Mouse (Mus musculus): ENCODE results near the gene Fancc. TPM values are rescaled to one million over a fixed set of nuclear protein-coding genes. Genes with fewer than 3 reads are reported as not detected.

Fancc gene
- polyA plus RNA-seq, 1 experiment from 2014 or later: 18.1 TPM

DNA sequence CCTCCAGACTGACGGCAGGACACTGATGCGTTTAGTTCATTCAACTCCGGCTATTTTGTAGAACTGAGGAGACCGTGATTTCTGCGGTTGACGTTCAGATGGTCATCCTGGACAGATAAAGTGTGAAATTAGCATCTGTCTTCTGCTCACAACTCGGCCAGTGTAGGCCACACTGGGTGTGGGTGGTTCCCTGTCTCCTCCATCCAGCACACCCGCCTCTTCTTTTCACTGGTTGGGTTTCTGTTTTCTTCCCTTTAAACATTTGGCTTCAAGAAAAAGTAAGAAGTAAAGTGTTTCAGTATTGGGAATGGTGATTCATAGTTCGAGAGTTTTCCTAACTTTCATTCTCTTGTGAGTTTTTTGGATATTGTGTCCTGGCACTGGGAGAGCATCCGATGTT, 248.8 kb downstream of the Fancc start:
- H3K9ac ChIP-seq (replicated peaks; ENCODE audit: low read length): no peak overlapping the region
- no peaks in the 10 kb centered on the region for H3K27me3 ChIP-seq (ENCODE audit: control insufficient read depth, insufficient read depth, low read length)
- no peak overlapping the region for H3K4me2 ChIP-seq (ENCODE audit: low read length)
- H3K9me3 ChIP-seq (ENCODE audit: control insufficient read depth, low read length): no peaks in the 10 kb centered on the region
- H3K27ac ChIP-seq (replicated peaks; ENCODE audit: low read depth, low read length): no peak overlapping the region
- DNase-seq: no peak
- H3K4me1 ChIP-seq (ENCODE audit: control insufficient read depth, insufficient read depth, low read length): peaks cover 7% of the 10 kb centered on the region; the same call in 1 of the 2 replicates
- no peak for ATAC-seq (ENCODE audit: low FRiP score, low TSS enrichment)
- H3K4me3 ChIP-seq (replicated peaks; ENCODE audit: low read depth, low read length): no peak overlapping the region
- no peaks in the 10 kb centered on the region for H3K36me3 ChIP-seq (ENCODE audit: control insufficient read depth, insufficient read depth, low read length)
- WGBS: 92% methylated on average over 10 of the region's 10 CpGs

- Histone ChIP-seq H3K4me2 (ENCODE audit: low read length) (no peak overlapping the region), H3K9ac (replicated peaks; ENCODE audit: low read length) (no peak overlapping the region), H3K27ac (replicated peaks; ENCODE audit: low read depth, low read length) (no peak overlapping the region), H3K9me3 (ENCODE audit: control insufficient read depth, low read length) (no peaks in the 10 kb centered on the region), H3K4me1 (ENCODE audit: control insufficient read depth, insufficient read depth, low read length) (peaks cover 7% of the 10 kb centered on the region; the same call in 1 of the 2 replicates), H3K27me3 (ENCODE audit: control insufficient read depth, insufficient read depth, low read length) (no peaks in the 10 kb centered on the region), H3K4me3 (replicated peaks; ENCODE audit: low read depth, low read length) (no peak overlapping the region), H3K36me3 (ENCODE audit: control insufficient read depth, insufficient read depth, low read length) (no peaks in the 10 kb centered on the region)
- 96% methylated on average over 11 of the region's 11 CpGs for WGBS
- ATAC-seq (ENCODE audit: low FRiP score, low TSS enrichment): no peak
- DNase-seq: no peak
Measured at GRCm38 (mm10) chr13:63247631-63248030, 249.4 kb downstream of the Fancc start.

DNA sequence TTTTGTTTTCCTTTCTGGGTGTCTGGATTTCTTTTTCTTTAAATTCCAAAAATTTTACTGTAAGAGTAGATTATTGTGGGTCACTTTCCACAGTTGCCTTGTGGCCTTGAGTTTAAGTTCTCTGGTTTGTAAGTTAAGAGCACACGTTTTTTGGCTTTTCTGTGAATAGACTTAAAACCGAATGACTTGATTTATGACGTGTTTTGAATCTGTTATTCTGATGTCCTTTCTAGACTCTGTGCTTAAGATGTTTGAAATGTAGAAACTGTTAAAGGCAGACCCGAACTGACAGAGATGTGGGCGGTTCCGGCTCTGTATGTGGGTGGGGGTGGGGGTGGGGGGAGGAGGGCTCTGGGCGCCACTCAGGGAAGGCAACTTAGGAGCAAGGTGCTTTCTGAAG, 250.0 kb downstream of the Fancc start:
- H3K9ac ChIP-seq (replicated peaks; ENCODE audit: low read length): no peak overlapping the region
- no peak overlapping the region for H3K27ac ChIP-seq (replicated peaks; ENCODE audit: low read depth, low read length)
- ATAC-seq (ENCODE audit: low FRiP score, low TSS enrichment): no peak
- DNase-seq: no peak
- H3K4me3 ChIP-seq (replicated peaks; ENCODE audit: low read depth, low read length): no peak overlapping the region
- H3K4me2 ChIP-seq (ENCODE audit: low read length): no peak overlapping the region
- peaks cover 7% of the 10 kb centered on the region; the same call in 1 of the 2 replicates for H3K4me1 ChIP-seq (ENCODE audit: control insufficient read depth, insufficient read depth, low read length)
- H3K36me3 ChIP-seq (ENCODE audit: control insufficient read depth, insufficient read depth, low read length): no peaks in the 10 kb centered on the region
- WGBS: 81% methylated on average over 7 of the region's 7 CpGs
- H3K27me3 ChIP-seq (ENCODE audit: control insufficient read depth, insufficient read depth, low read length): no peaks in the 10 kb centered on the region
- no peaks in the 10 kb centered on the region for H3K9me3 ChIP-seq (ENCODE audit: control insufficient read depth, low read length)

DNA sequence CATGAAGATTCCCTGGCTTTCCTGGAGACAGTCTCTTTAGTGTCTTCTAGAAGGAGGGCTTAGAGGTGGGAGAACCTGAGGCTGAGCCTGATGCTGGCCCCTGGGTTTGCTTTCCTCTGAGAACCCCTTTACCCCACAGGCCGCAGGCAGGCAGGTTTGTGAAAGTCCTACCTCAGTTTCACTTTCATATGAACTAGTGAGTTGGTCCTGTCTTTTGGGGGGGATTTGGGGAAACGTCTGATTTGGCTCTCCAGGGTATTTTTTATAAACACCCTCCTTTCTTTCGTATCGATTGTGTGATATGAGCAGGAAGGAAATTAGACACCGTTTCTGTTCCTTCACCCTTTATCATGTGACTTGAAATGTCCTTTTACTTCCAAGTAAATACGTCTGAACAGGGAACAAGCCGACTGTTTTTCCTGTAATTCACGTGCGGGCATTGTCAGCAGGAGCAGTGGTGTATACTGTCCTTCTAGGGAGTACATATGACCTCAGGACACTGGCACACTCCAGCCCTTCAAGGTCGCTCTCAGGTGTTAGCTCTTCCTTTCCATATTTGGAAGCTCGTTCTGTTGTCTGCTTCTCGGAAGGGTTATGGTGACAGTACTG, 250.6 kb downstream of the Fancc start:
- Histone ChIP-seq H3K36me3 (ENCODE audit: control insufficient read depth, insufficient read depth, low read length) (no peaks in the 10 kb centered on the region), H3K27ac (replicated peaks; ENCODE audit: low read depth, low read length) (no peak overlapping the region), H3K4me1 (ENCODE audit: control insufficient read depth, insufficient read depth, low read length) (peaks cover 7% of the 10 kb centered on the region; the same call in 1 of the 2 replicates), H3K27me3 (ENCODE audit: control insufficient read depth, insufficient read depth, low read length) (no peaks in the 10 kb centered on the region), H3K9ac (replicated peaks; ENCODE audit: low read length) (no peak overlapping the region), H3K4me3 (replicated peaks; ENCODE audit: low read depth, low read length) (no peak overlapping the region), H3K9me3 (ENCODE audit: control insufficient read depth, low read length) (no peaks in the 10 kb centered on the region), H3K4me2 (ENCODE audit: low read length) (no peak overlapping the region)
- 89% methylated on average over 12 of the region's 12 CpGs for WGBS
- DNase-seq (no peak), ATAC-seq (ENCODE audit: low FRiP score, low TSS enrichment) (no peak)

DNA sequence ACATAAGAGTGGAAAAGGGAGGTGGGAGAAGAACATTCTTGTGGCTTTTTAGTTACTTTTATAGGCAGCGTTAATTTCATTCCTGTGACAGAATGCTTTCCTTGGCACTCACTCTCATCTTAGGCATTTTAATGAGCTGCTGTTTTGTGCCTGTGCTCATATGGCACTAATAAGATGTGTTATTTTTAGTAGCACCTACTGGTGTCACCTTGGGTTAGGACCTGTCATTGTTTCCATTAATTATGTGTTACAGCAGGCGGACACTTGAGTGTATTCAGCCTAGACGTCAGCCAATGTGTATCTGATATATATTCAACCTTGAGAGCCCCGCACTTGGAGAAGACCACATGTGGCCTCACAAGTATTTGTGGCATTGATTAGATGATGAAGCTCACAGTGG, 251.3 kb downstream of the Fancc start:
- no peak overlapping the region for H3K4me2 ChIP-seq (ENCODE audit: low read length)
- no peak overlapping the region for H3K9ac ChIP-seq (replicated peaks; ENCODE audit: low read length)
- peaks cover 9% of the 10 kb centered on the region; the same call in 1 of the 2 replicates for H3K4me1 ChIP-seq (ENCODE audit: control insufficient read depth, insufficient read depth, low read length)
- WGBS: 74% methylated on average over 4 of the region's 4 CpGs
- ATAC-seq (ENCODE audit: low FRiP score, low TSS enrichment): no peak
- H3K4me3 ChIP-seq (replicated peaks; ENCODE audit: low read depth, low read length): no peak overlapping the region
- H3K9me3 ChIP-seq (ENCODE audit: control insufficient read depth, low read length): no peaks in the 10 kb centered on the region
- no peaks in the 10 kb centered on the region for H3K36me3 ChIP-seq (ENCODE audit: control insufficient read depth, insufficient read depth, low read length)
- DNase-seq: no peak
- no peaks in the 10 kb centered on the region for H3K27me3 ChIP-seq (ENCODE audit: control insufficient read depth, insufficient read depth, low read length)
- H3K27ac ChIP-seq (replicated peaks; ENCODE audit: low read depth, low read length): no peak overlapping the region

GRCm38 (mm10) chr13:63245218-63245617, 251.9 kb downstream of the Fancc start:
- Histone ChIP-seq H3K27ac (replicated peaks; ENCODE audit: low read depth, low read length) (no peak overlapping the region), H3K9me3 (ENCODE audit: control insufficient read depth, low read length) (no peaks in the 10 kb centered on the region), H3K36me3 (ENCODE audit: control insufficient read depth, insufficient read depth, low read length) (no peaks in the 10 kb centered on the region), H3K4me2 (ENCODE audit: low read length) (no peak overlapping the region), H3K27me3 (ENCODE audit: control insufficient read depth, insufficient read depth, low read length) (no peaks in the 10 kb centered on the region), H3K4me3 (replicated peaks; ENCODE audit: low read depth, low read length) (no peak overlapping the region), H3K9ac (replicated peaks; ENCODE audit: low read length) (no peak overlapping the region), H3K4me1 (ENCODE audit: control insufficient read depth, insufficient read depth, low read length) (peaks cover 13% of the 10 kb centered on the region; the same call in 1 of the 2 replicates)
- 67% methylated on average over 9 of the region's 9 CpGs for WGBS
- ATAC-seq (ENCODE audit: low FRiP score, low TSS enrichment) (no peak), DNase-seq (no peak)

DNA sequence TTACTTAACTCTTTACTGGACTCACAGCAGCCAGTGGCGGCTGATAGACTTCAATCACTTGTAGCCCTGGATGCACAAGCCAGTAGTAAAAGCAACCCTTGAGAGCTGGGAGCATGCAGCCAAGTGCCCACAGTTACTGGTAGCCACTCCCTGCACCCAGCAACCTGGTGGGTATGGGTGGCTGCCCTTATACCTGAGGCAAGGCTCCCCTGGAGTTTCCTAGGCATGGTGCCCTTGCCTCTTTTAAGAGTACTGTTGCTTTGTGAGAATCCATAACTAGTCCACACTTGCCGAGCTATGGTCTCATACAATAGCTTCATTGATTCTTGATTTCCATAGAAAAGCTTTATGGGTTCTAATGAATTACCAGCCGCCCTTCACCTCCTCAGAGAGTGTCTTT, 252.7 kb downstream of the Fancc start:
- no peak for ATAC-seq (ENCODE audit: low FRiP score, low TSS enrichment)
- 53% methylated on average over 3 of the region's 3 CpGs for WGBS
- no peak overlapping the region for H3K4me2 ChIP-seq (ENCODE audit: low read length)
- no peak overlapping the region for H3K4me3 ChIP-seq (replicated peaks; ENCODE audit: low read depth, low read length)
- no peaks in the 10 kb centered on the region for H3K9me3 ChIP-seq (ENCODE audit: control insufficient read depth, low read length)
- H3K4me1 ChIP-seq (ENCODE audit: control insufficient read depth, insufficient read depth, low read length): peaks cover 13% of the 10 kb centered on the region; the same call in 1 of the 2 replicates
- H3K27me3 ChIP-seq (ENCODE audit: control insufficient read depth, insufficient read depth, low read length): no peaks in the 10 kb centered on the region
- H3K27ac ChIP-seq (replicated peaks; ENCODE audit: low read depth, low read length): no peak overlapping the region
- H3K9ac ChIP-seq (replicated peaks; ENCODE audit: low read length): no peak overlapping the region
- H3K36me3 ChIP-seq (ENCODE audit: control insufficient read depth, insufficient read depth, low read length): no peaks in the 10 kb centered on the region
- DNase-seq: no peak

DNA sequence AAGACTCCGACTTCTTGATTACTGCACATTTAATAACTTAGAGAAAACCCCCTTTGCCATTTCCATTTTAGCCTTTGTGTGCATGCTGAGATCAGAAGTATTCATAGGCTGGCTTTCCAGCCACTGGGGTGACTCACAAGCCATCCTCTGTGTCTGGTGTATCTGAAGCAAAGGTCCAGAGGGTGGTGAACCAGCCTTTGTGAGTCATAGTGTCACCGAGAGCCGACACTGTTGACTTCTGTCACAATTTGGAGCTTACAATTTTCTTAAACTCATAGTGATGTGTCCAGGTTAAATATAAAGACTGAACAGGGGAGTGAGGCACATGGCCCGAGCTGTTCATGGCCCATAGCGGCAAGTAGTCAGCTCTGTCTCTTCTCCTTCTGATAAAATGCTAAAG, 253.5 kb downstream of the Fancc start:
- ATAC-seq (ENCODE audit: low FRiP score, low TSS enrichment): no peak
- Histone ChIP-seq H3K36me3 (ENCODE audit: control insufficient read depth, insufficient read depth, low read length) (no peaks in the 10 kb centered on the region), H3K4me1 (ENCODE audit: control insufficient read depth, insufficient read depth, low read length) (peaks cover 13% of the 10 kb centered on the region; the same call in 1 of the 2 replicates), H3K9me3 (ENCODE audit: control insufficient read depth, low read length) (no peaks in the 10 kb centered on the region), H3K27ac (replicated peaks; ENCODE audit: low read depth, low read length) (no peak overlapping the region), H3K4me2 (ENCODE audit: low read length) (no peak overlapping the region), H3K4me3 (replicated peaks; ENCODE audit: low read depth, low read length) (no peak overlapping the region), H3K9ac (replicated peaks; ENCODE audit: low read length) (no peak overlapping the region), H3K27me3 (ENCODE audit: control insufficient read depth, insufficient read depth, low read length) (no peaks in the 10 kb centered on the region)
- 78% methylated on average over 5 of the region's 5 CpGs for WGBS
- DNase-seq: no peak

- DNase-seq: no peak
- no peak overlapping the region for H3K9ac ChIP-seq (replicated peaks; ENCODE audit: low read length)
- H3K36me3 ChIP-seq (ENCODE audit: control insufficient read depth, insufficient read depth, low read length): no peaks in the 10 kb centered on the region
- no peaks in the 10 kb centered on the region for H3K27me3 ChIP-seq (ENCODE audit: control insufficient read depth, insufficient read depth, low read length)
- peaks cover 13% of the 10 kb centered on the region; the same call in 1 of the 2 replicates for H3K4me1 ChIP-seq (ENCODE audit: control insufficient read depth, insufficient read depth, low read length)
- no peaks in the 10 kb centered on the region for H3K9me3 ChIP-seq (ENCODE audit: control insufficient read depth, low read length)
- H3K27ac ChIP-seq (replicated peaks; ENCODE audit: low read depth, low read length): no peak overlapping the region
- 75% methylated on average over 10 of the region's 10 CpGs for WGBS
- no peak for ATAC-seq (ENCODE audit: low FRiP score, low TSS enrichment)
- peak overlapping the region; percentile 0; the same call in 1 of the 2 replicates for H3K4me2 ChIP-seq (ENCODE audit: low read length)
- no peak overlapping the region for H3K4me3 ChIP-seq (replicated peaks; ENCODE audit: low read depth, low read length)
Measured at GRCm38 (mm10) chr13:63242401-63243192, 254.5 kb downstream of the Fancc start.
